ENCODE assay signal across 22 mouse cellular contexts in genomic region chr13:72894982-72895381, GRCm38 (mm10).
DNase-seq lines count a peak whose midpoint lies in the region; ATAC-seq and TF ChIP-seq lines count a peak whose summit lies in the region.
"Had no signal": no experiment of that assay in that cellular context is flagged by ENCODE, and none has a peak within 500 bp of the region (broad histone marks: within the 10 kb centered on the region; RNA-seq: fewer than 3 reads in every experiment).

No protein-coding gene starts in this region.

- no peak for TF ChIP-seq CTCF in hindbrain, postnatal 0 days (IDR thresholded peaks at IDR 0.05; ENCODE audit: low read depth)
- TF ChIP-seq CTCF in brain, embryonic 14.5 days (IDR thresholded peaks at IDR 0.05; ENCODE audit: borderline replicate concordance, extremely low read depth, insufficient read depth, insufficient read length): no peak

- H3K4me1 ChIP-seq in hindbrain, embryonic 11.5 days (replicated peaks; ENCODE audit: control insufficient read depth, insufficient read depth, low read length): no peaks in the 10 kb centered on the region
- no peaks in the 10 kb centered on the region for H3K4me1 ChIP-seq in hindbrain, postnatal 0 days (ENCODE audit: insufficient read depth, low read length)
- no peaks in the 10 kb centered on the region for H3K4me1 ChIP-seq in liver, embryonic 12.5 days
- H3K4me1 ChIP-seq: embryonic facial prominence, embryonic 15.5 days; heart, embryonic 15.5 days; kidney, embryonic 15.5 days; limb, embryonic 13.5 days; liver, embryonic 15.5 days had no signal

- ATAC-seq in hindbrain, embryonic 11.5 days (ENCODE audit: low FRiP score): peak; percentile 60
- ATAC-seq in hindbrain, postnatal 0 days: no peak
- ATAC-seq in liver, embryonic 12.5 days: no peak
- ATAC-seq: forebrain, postnatal 0 days; intestine, embryonic 16.5 days had no signal

- no peaks in the 10 kb centered on the region for H3K36me3 ChIP-seq in hindbrain, embryonic 11.5 days (ENCODE audit: control insufficient read depth, insufficient read depth, low read length)
- no peaks in the 10 kb centered on the region for H3K36me3 ChIP-seq in hindbrain, postnatal 0 days (ENCODE audit: insufficient read depth, low read length)
- H3K36me3 ChIP-seq in liver, embryonic 12.5 days: no peaks in the 10 kb centered on the region
- H3K36me3 ChIP-seq: embryonic facial prominence, embryonic 15.5 days; G1E; heart, embryonic 15.5 days; kidney, embryonic 15.5 days; limb, embryonic 13.5 days; liver, embryonic 15.5 days had no signal

- no peak overlapping the region for H3K27ac ChIP-seq in hindbrain, embryonic 11.5 days (ENCODE audit: low read depth, low read length)
- no peak overlapping the region for H3K27ac ChIP-seq in hindbrain, postnatal 0 days
- H3K27ac ChIP-seq in liver, embryonic 12.5 days: no peak overlapping the region
- H3K27ac ChIP-seq: embryonic facial prominence, embryonic 15.5 days; heart, embryonic 15.5 days; kidney, embryonic 15.5 days; limb, embryonic 13.5 days; liver, embryonic 15.5 days had no signal

- H3K27me3 ChIP-seq in hindbrain, embryonic 11.5 days (ENCODE audit: control insufficient read depth, insufficient read depth, low read length): peaks cover 13% of the 10 kb centered on the region
- H3K27me3 ChIP-seq in hindbrain, postnatal 0 days (ENCODE audit: insufficient read depth, low read length): no peaks in the 10 kb centered on the region
- no peaks in the 10 kb centered on the region; the same call in 1 of the 2 replicates for H3K27me3 ChIP-seq in liver, embryonic 12.5 days (replicated peaks)
- H3K27me3 ChIP-seq: embryonic facial prominence, embryonic 15.5 days; liver, embryonic 15.5 days had no signal

- no peak for TF ChIP-seq POLR2A in brain, embryonic 14.5 days (IDR thresholded peaks at IDR 0.05; ENCODE audit: borderline replicate concordance, extremely low read depth, insufficient read depth, insufficient read length, poor library complexity, severe bottlenecking)

- no peak overlapping the region for H3K9ac ChIP-seq in hindbrain, embryonic 11.5 days (ENCODE audit: low read depth, low read length)
- H3K9ac ChIP-seq in hindbrain, postnatal 0 days (replicated peaks; ENCODE audit: low read length): no peak overlapping the region
- no peak overlapping the region for H3K9ac ChIP-seq in liver, embryonic 12.5 days
- H3K9ac ChIP-seq: embryonic facial prominence, embryonic 15.5 days; forebrain, postnatal 0 days; heart, embryonic 15.5 days; kidney, embryonic 15.5 days; limb, embryonic 13.5 days; liver, embryonic 15.5 days had no signal

- no peak overlapping the region for H3K4me3 ChIP-seq in hindbrain, embryonic 11.5 days (ENCODE audit: low read depth, low read length)
- no peak overlapping the region for H3K4me3 ChIP-seq in hindbrain, postnatal 0 days (ENCODE audit: low read length)
- no peak overlapping the region for H3K4me3 ChIP-seq in liver, embryonic 12.5 days
- H3K4me3 ChIP-seq: embryonic facial prominence, embryonic 15.5 days; heart, embryonic 15.5 days; kidney, embryonic 15.5 days; limb, embryonic 13.5 days; liver, embryonic 15.5 days had no signal

- no peaks in the 10 kb centered on the region for H3K9me3 ChIP-seq in hindbrain, embryonic 11.5 days (ENCODE audit: control insufficient read depth, low read length)
- no peaks in the 10 kb centered on the region for H3K9me3 ChIP-seq in hindbrain, postnatal 0 days (ENCODE audit: low read length)
- no peaks in the 10 kb centered on the region for H3K9me3 ChIP-seq in liver, embryonic 12.5 days (replicated peaks)
- H3K9me3 ChIP-seq: embryonic facial prominence, embryonic 15.5 days; heart, embryonic 15.5 days; kidney, embryonic 15.5 days; limb, embryonic 13.5 days; liver, embryonic 15.5 days had no signal

- H3K4me2 ChIP-seq in hindbrain, embryonic 11.5 days (replicated peaks; ENCODE audit: low read depth, low read length): no peak overlapping the region
- no peak overlapping the region for H3K4me2 ChIP-seq in hindbrain, postnatal 0 days (ENCODE audit: low read depth, low read length)
- H3K4me2 ChIP-seq in liver, embryonic 12.5 days: no peak overlapping the region
- H3K4me2 ChIP-seq: embryonic facial prominence, embryonic 15.5 days; heart, embryonic 15.5 days; kidney, embryonic 15.5 days; limb, embryonic 13.5 days; liver, embryonic 15.5 days had no signal

- WGBS in hindbrain, embryonic 11.5 days: 55% methylated on average over 11 of the region's 11 CpGs
- 37% methylated on average over 11 of the region's 11 CpGs for WGBS in hindbrain, postnatal 0 days
- 61% methylated on average over 11 of the region's 11 CpGs for WGBS in liver, embryonic 12.5 days (ENCODE audit: insufficient replicate concordance)

- peak; percentile 37 for DNase-seq in hindbrain, embryonic 11.5 days (ENCODE audit: low spot score)
- no peak for DNase-seq in hindbrain, postnatal 0 days (ENCODE audit: low spot score)
- peak; percentile 28 for DNase-seq in brain, embryonic 14.5 days (ENCODE audit: low read depth)
- DNase-seq in embryo, embryonic 9.5 days (ENCODE audit: extremely low spot score): peak; percentile 5
- peak; percentile 27 for DNase-seq in neural tube, embryonic 10.5 days (ENCODE audit: extremely low spot score, low spot score)
- no peak for DNase-seq in cerebellum, postnatal 10 days
- no peak for DNase-seq in liver
- DNase-seq: adrenal gland, postnatal 36 days; cerebellum, adult 2 months; forebrain, postnatal 0 days; heart, adult 18-20 months; heart, postnatal 4 days; layer of hippocampus, postnatal 36 days; right cerebral cortex, adult 18-20 months had no signal

Comparison
In these comparisons a context has a peak if more than half of its experiments do, and no peak if none do; other contexts are left out.
1. DNase-seq: peak in hindbrain, embryonic 11.5 days (single experiment), brain, embryonic 14.5 days (single experiment), embryo, embryonic 9.5 days (single experiment) and neural tube, embryonic 10.5 days (single experiment); none in hindbrain, postnatal 0 days (single experiment), cerebellum, postnatal 10 days (0 of 2) and liver (single experiment).